Mouse (Mus musculus): ENCODE data around the gene Akr1c19.

The Akr1c19 gene

DNA sequence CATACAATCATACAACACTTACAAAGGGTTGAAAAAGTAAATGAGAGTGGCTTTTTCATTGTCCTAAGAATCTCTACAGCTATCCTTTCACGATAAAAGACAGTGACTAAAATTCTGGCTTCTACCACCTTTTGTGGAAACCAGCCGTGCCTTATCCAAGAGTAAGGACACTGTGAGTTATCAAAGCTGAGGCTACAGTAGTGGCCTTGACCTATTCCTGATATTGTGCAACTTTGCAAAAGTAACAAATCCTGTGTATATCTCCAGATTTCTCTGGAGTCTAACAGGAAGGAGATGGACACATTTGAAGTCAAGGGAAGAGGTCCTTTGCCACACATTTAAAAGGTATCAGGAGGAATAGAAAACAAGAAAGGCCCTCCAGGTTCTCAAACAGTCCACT is 49.0 kb downstream of the Akr1c19 start:
- no peak for DNase-seq

DNA sequence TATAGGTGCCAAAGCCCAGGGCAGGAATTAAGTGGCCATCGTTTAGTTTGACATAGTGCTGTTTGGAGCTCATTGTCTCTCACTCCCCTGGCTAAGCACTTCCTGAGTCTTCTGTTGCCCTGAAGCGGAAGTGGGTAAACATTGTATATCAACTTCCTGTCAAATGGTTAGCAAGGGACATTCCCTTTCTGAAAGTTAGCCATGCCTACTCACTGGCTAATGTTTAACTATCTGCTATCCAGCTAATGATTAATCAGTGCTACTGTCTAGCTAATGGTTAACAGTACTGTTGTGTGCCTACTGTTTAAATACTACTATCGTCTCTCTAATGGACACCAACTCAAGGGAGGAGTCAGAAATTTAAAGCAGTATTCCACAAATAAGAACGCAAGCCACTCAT is 50.8 kb downstream of the Akr1c19 start, which contains the start of gene Akr1c12:
Gene Akr1c12 (minus strand): TSS at position 150 of the 400 bp plus-strand sequence.
- no peak for DNase-seq

DNA sequence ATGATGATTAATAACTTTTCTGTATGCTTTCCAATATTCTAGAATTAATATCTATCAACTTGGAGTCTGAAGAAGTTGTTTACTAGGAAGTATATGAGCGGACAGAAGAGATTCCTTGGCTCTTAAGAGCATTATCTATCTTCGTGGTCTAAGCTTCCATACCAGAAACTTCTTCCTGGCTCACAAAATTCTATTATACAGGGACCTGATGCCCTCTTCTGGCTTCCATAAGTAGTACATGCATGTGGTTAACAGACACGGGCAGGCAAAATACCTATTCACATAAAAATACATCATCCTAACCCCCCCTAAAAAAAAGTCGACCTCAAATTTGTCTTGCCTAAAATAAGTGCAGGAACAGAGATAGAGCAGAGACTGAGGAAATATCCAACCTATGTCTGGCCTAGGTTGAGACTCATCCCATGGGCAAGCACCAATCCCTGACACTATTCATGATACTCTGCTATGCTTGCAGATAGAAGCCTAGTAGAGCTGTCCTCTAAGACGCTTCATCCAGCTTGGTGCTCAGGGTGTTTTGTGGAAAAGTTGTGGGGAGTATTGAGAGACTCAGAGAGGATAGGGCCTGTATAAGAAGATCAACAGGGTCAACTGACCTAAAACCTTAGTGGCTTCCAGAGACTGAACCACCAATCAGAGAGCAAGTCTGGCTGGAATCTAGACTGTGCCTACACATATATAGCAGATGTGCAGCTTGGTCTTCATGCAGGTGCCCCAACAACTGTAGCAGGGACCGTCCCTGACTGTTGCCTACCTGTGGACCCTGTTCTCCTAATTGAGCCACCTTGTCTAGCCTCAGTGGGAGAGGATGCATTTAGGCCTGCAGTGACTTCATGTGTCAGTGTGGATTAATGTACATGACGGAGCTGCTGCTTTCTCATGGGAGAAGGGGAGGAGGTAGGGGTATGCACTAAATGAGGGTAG is 53.2 kb downstream of the Akr1c19 start:
- DNase-seq: peak; percentile 45

- DNase-seq: no peak
Observed at GRCm38 (mm10) chr13:4296991-4297390, 68.5 kb downstream of the Akr1c19 start.
